13 mouse cellular contexts compared by ENCODE assay signal in the genomic region with DNA sequence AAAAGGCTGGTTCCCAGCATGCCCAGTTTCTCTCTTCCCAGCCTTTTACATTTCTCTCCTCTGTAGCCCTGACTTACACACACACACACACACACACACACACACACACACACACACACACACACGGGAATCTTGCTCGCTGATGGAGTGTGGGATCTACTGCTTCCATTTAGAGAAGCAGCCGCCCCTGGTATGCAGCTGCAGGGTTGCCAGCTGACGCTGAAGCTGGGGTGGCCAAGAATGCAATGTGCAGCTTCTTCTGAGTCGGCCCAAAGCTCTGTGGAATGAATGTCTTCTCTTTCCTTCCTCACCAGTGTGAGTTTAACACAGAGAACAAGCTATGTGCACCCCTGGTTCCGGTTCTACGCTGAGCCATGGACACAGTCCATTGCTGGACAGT. TPM values are rescaled to one million over a fixed set of nuclear protein-coding genes. Genes with fewer than 3 reads are reported as not detected.
DNase-seq lines count a peak whose midpoint lies in the region; ATAC-seq and TF ChIP-seq lines count a peak whose summit lies in the region.
"Had no signal": no experiment of that assay in that cellular context is flagged by ENCODE, and none has a peak within 500 bp of the region (broad histone marks: within the 10 kb centered on the region; RNA-seq: fewer than 3 reads in every experiment).

No protein-coding gene starts in this region.

- no peak for DNase-seq in layer of hippocampus, adult 2 months (ENCODE audit: low spot score in 2 of 2)
- no peak for DNase-seq in layer of hippocampus, adult 11-12 months (ENCODE audit: low spot score)
- peak; percentile 66 for DNase-seq in right cerebral cortex, adult 18-20 months
- DNase-seq in right cerebral cortex, postnatal 4 days = no peak
- DNase-seq in stomach, postnatal 0 days (ENCODE audit: low spot score) = peak; percentile 19
- DNase-seq in heart, adult 9 months (ENCODE audit: low spot score in 2 of 2) = no peak
- DNase-seq: adrenal gland, postnatal 10 days; cerebellum, adult 8-10 months; midbrain, embryonic 14.5 days; thymus, postnatal 25 days had no signal

- no peak for TF ChIP-seq CTCF in layer of hippocampus, adult 2 months (conservative IDR thresholded peaks at IDR 0.05)
- TF ChIP-seq CTCF in stomach, postnatal 0 days (IDR thresholded peaks at IDR 0.05; ENCODE audit: low read depth) = no peak

- no peak overlapping the region for H3K4me3 ChIP-seq in layer of hippocampus, adult 2 months
- no peak overlapping the region for H3K4me3 ChIP-seq in embryonic facial prominence, embryonic 15.5 days (replicated peaks)
- no peak overlapping the region for H3K4me3 ChIP-seq in stomach, postnatal 0 days (ENCODE audit: low read depth, low read length)
- H3K4me3 ChIP-seq: hindbrain, embryonic 10.5 days had no signal

- H3K27me3 ChIP-seq in embryonic facial prominence, embryonic 15.5 days = no peaks in the 10 kb centered on the region
- no peaks in the 10 kb centered on the region for H3K27me3 ChIP-seq in stomach, postnatal 0 days (ENCODE audit: control insufficient read depth, insufficient read depth, low read length)

- no peak for TF ChIP-seq EP300 in stomach, postnatal 0 days (optimal IDR thresholded peaks at IDR 0.05)

- ATAC-seq in embryonic facial prominence, embryonic 15.5 days (ENCODE audit: insufficient number of reproducible peaks, low FRiP score, low TSS enrichment, low read depth) = peak; percentile 47; the same call in 1 of the 2 replicates
- peak; percentile 32; the same call in 1 of the 2 replicates for ATAC-seq in stomach, postnatal 0 days (ENCODE audit: low FRiP score, low TSS enrichment)
- ATAC-seq: CD4-positive, CD25-positive, alpha-beta regulatory T cell, adult 4 months had no signal

- H3K4me1 ChIP-seq in embryonic facial prominence, embryonic 15.5 days = no peaks in the 10 kb centered on the region
- H3K4me1 ChIP-seq in stomach, postnatal 0 days (replicated peaks; ENCODE audit: control insufficient read depth, insufficient read depth) = no peaks in the 10 kb centered on the region

- H3K4me2 ChIP-seq in embryonic facial prominence, embryonic 15.5 days (replicated peaks) = no peak overlapping the region
- no peak overlapping the region for H3K4me2 ChIP-seq in stomach, postnatal 0 days (replicated peaks; ENCODE audit: low read depth)

- 45% methylated on average over 7 of the region's 7 CpGs for WGBS in embryonic facial prominence, embryonic 15.5 days
- 53% methylated on average over 7 of the region's 7 CpGs for WGBS in stomach, postnatal 0 days

- no peaks in the 10 kb centered on the region for H3K9me3 ChIP-seq in embryonic facial prominence, embryonic 15.5 days (replicated peaks)
- no peaks in the 10 kb centered on the region for H3K9me3 ChIP-seq in stomach, postnatal 0 days (ENCODE audit: control insufficient read depth, low read length)
- H3K9me3 ChIP-seq: hindbrain, embryonic 10.5 days had no signal

- H3K36me3 ChIP-seq in embryonic facial prominence, embryonic 15.5 days = no peaks in the 10 kb centered on the region
- H3K36me3 ChIP-seq in stomach, postnatal 0 days (ENCODE audit: control insufficient read depth, insufficient read depth, low read length) = no peaks in the 10 kb centered on the region
- H3K36me3 ChIP-seq: hindbrain, embryonic 10.5 days had no signal

- no peak overlapping the region for H3K9ac ChIP-seq in embryonic facial prominence, embryonic 15.5 days
- no peak overlapping the region for H3K9ac ChIP-seq in stomach, postnatal 0 days (ENCODE audit: low read length)

- peak overlapping the region; percentile 72 for H3K27ac ChIP-seq in layer of hippocampus, adult 2 months
- no peak overlapping the region for H3K27ac ChIP-seq in embryonic facial prominence, embryonic 15.5 days (replicated peaks)
- H3K27ac ChIP-seq in stomach, postnatal 0 days (replicated peaks) = peak overlapping the region; percentile 35; the same call in 1 of the 2 replicates
- H3K27ac ChIP-seq: hindbrain, embryonic 10.5 days had no signal

RNA-seq across cellular contexts. Expression of gene Prkcb, which starts 56.1 kb away (rescaled TPM):
- 100 to 1,000 TPM; 788 to 796 TPM for total RNA-seq in layer of hippocampus, adult 2 months (2021)
- 8.7 and 10.1 TPM in 2 replicates for polyA plus RNA-seq in embryonic facial prominence, embryonic 15.5 days (2015; fragmentation: Nextera tagmentation; extraction: Ambion mirVana)
- polyA plus RNA-seq in stomach, postnatal 0 days (2015; fragmentation: Nextera tagmentation; extraction: Ambion mirVana) = 7.9 and 8.2 TPM in 2 replicates

Comparison
In these comparisons a context has a peak if more than half of its experiments do, and no peak if none do; other contexts are left out.
1. DNase-seq: peak in right cerebral cortex, adult 18-20 months (single experiment) and stomach, postnatal 0 days (single experiment); none in layer of hippocampus, adult 2 months (0 of 2), layer of hippocampus, adult 11-12 months (single experiment), right cerebral cortex, postnatal 4 days (single experiment) and heart, adult 9 months (0 of 2).